Mouse (Mus musculus) embryonic facial prominence, embryonic 12.5 days (tissue): ENCODE data around the gene Chmp1a. TPM values are rescaled to one million over a fixed set of nuclear protein-coding genes. Genes with fewer than 3 reads are reported as not detected.

Experiments used
- ATAC-seq: fragments of 200-750 bp; cut with Nextera tagmentation; 2 replicates; pipeline ENCODE4 v1.8.0; 2017; ENCODE audit not compliant: insufficient number of reproducible peaks, insufficient read depth, low FRiP score, low TSS enrichment
- H3K27ac ChIP-seq: fragments of 300-500 bp; sonication (generic); 2 replicates; pipeline ENCODE4 v1.5.1; 2016; ENCODE audit warnings: mild to moderate bottlenecking
- H3K27me3 ChIP-seq: fragments of 300-500 bp; sonication (generic); 2 replicates; pipeline ENCODE4 v1.6.1; 2016; ENCODE audit warnings: mild to moderate bottlenecking, moderate library complexity
- H3K36me3 ChIP-seq: fragments of 300-500 bp; sonication (generic); 2 replicates; pipeline ENCODE4 v1.6.1; 2016; ENCODE audit warnings: mild to moderate bottlenecking
- H3K4me1 ChIP-seq: fragments of 300-500 bp; sonication (generic); 2 replicates; pipeline ENCODE4 v1.6.1; 2016
- H3K4me2 ChIP-seq: fragments of 300-500 bp; sonication (generic); replicated peaks from 2 replicates; pipeline ENCODE4 v1.6.1; 2016; ENCODE audit warnings: mild to moderate bottlenecking, moderate library complexity
- H3K4me3 ChIP-seq: fragments of 300-500 bp; sonication (generic); 2 replicates; pipeline ENCODE4 v1.5.1; 2016; ENCODE audit warnings: mild to moderate bottlenecking
- H3K9ac ChIP-seq: fragments of 300-500 bp; sonication (generic); 2 replicates; pipeline ENCODE4 v1.6.1; 2016; ENCODE audit warnings: mild to moderate bottlenecking, moderate library complexity
- H3K9me3 ChIP-seq: fragments of 300-500 bp; sonication (generic); 2 replicates; pipeline ENCODE4 v1.6.1; 2016; ENCODE audit warnings: mild to moderate bottlenecking, moderate library complexity
- WGBS: fragments of 180-500 bp; shearing (Covaris S2); methylation state at CpG from one replicate; pipeline ENCODE4 v1.1.7; 2016; 5-methylcytosine and 5-hydroxymethylcytosine counted together
- polyA plus RNA-seq: library from polyadenylated mRNA; unstranded; fragments of >200 nt; fragmentation: Nextera tagmentation; extraction: Ambion mirVana; gene quantifications from 2 replicates; pipeline ENCODE4 v1.2.1, GENCODE M21; 2016

Gene Chmp1a
- polyA plus RNA-seq, 1 experiment from 2014 or later: 152 TPM

GRCm38 (mm10) chr8:123190678-123191077, 21.9 kb downstream of the Chmp1a start:
- H3K36me3 ChIP-seq: no peaks in the 10 kb centered on the region
- WGBS: 2% methylated on average over 9 of the region's 9 CpGs
- H3K4me1 ChIP-seq: peaks cover 16% of the 10 kb centered on the region
- H3K4me3 ChIP-seq: no peak overlapping the region
- no peaks in the 10 kb centered on the region for H3K27me3 ChIP-seq
- H3K9me3 ChIP-seq: no peaks in the 10 kb centered on the region
- H3K4me2 ChIP-seq: peak overlapping the region; percentile 18; the same call in 1 of the 2 replicates
- H3K9ac ChIP-seq: 0 out of 2 replicates have a peak overlapping the region, but pooled peaks have one; percentile 2
- no peak overlapping the region for H3K27ac ChIP-seq
- ATAC-seq: no peak; the same call in 1 of the 2 replicates

- no peak overlapping the region for H3K4me3 ChIP-seq
- ATAC-seq: no peak
- peaks cover 24% of the 10 kb centered on the region for H3K4me1 ChIP-seq
- H3K27me3 ChIP-seq: no peaks in the 10 kb centered on the region
- H3K36me3 ChIP-seq: no peaks in the 10 kb centered on the region
- H3K4me2 ChIP-seq: no peak overlapping the region
- H3K27ac ChIP-seq: no peak overlapping the region
- 81% methylated on average over 7 of the region's 7 CpGs for WGBS
- no peak overlapping the region for H3K9ac ChIP-seq
- H3K9me3 ChIP-seq: no peaks in the 10 kb centered on the region
These were observed 23.7 kb downstream of the Chmp1a start for GRCm38 (mm10) chr8:123188841-123189240.

GRCm38 (mm10) chr8:123188006-123188405, 24.6 kb downstream of the Chmp1a start:
- Histone ChIP-seq H3K4me3 (no peak overlapping the region), H3K9me3 (no peaks in the 10 kb centered on the region), H3K4me2 (no peak overlapping the region), H3K36me3 (no peaks in the 10 kb centered on the region), H3K27me3 (no peaks in the 10 kb centered on the region), H3K27ac (no peak overlapping the region), H3K4me1 (peaks cover 24% of the 10 kb centered on the region), H3K9ac (no peak overlapping the region)
- ATAC-seq: no peak
- WGBS: 80% methylated on average over 2 of the region's 2 CpGs

GRCm38 (mm10) chr8:123185566-123186409, 26.8 kb downstream of the Chmp1a start, which contains the start of gene Dpep1:
Dpep1 (plus strand) TSS chr8:123186242.
- Histone ChIP-seq H3K4me1 (peaks cover 24% of the 10 kb centered on the region), H3K27ac (peak within 1 kb of the TSS; percentile 81), H3K9ac (0 out of 2 replicates have a peak within 1 kb of the TSS, but pooled peaks have one; percentile 12), H3K36me3 (no peaks in the 10 kb centered on the region), H3K4me3 (no peak within 1 kb of the TSS), H3K9me3 (no peaks in the 10 kb centered on the region), H3K4me2 (peak within 1 kb of the TSS; percentile 31), H3K27me3 (no peaks in the 10 kb centered on the region)
- WGBS: 13% methylated on average over 19 of the region's 19 CpGs
- ATAC-seq: no peak

DNA sequence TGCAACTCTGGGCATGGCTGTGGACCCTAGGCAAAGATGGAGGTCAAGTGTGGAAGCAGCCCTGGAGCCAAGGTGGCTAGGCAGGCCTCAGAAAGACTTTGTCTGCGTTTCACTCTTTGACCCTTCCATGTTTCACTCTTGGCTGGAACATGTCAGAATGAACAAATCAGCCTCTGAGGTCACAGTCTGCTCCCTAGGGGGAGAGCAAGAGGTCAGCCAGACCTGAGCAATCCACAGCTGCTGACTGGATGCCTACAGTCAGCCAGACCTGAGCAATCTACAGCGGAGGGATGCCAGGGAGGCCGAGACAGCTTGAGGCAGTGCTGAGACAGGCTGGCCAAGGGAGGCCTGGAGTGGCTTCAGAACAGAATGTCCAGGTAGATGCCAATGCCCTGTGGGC, 31.2 kb downstream of the Chmp1a start:
- Histone ChIP-seq H3K9me3 (peaks cover 17% of the 10 kb centered on the region), H3K4me1 (peaks cover 15% of the 10 kb centered on the region), H3K27me3 (no peaks in the 10 kb centered on the region), H3K9ac (no peak overlapping the region), H3K4me3 (no peak overlapping the region), H3K27ac (no peak overlapping the region), H3K36me3 (no peaks in the 10 kb centered on the region), H3K4me2 (no peak overlapping the region)
- 44% methylated on average over 3 of the region's 3 CpGs for WGBS
- ATAC-seq: no peak

- no peaks in the 10 kb centered on the region for H3K9me3 ChIP-seq
- H3K36me3 ChIP-seq: no peaks in the 10 kb centered on the region
- H3K4me2 ChIP-seq: peak within 1 kb of the TSS; percentile 43
- ATAC-seq: no peak
- peak within 1 kb of the TSS; percentile 58 for H3K27ac ChIP-seq
- H3K27me3 ChIP-seq: no peaks in the 10 kb centered on the region
- 22% methylated on average over 13 of the region's 13 CpGs for WGBS
- peak within 1 kb of the TSS; percentile 26 for H3K4me3 ChIP-seq
- peak within 1 kb of the TSS; percentile 17; the same call in 1 of the 2 replicates for H3K9ac ChIP-seq
- peaks cover 19% of the 10 kb centered on the region; the same call in 1 of the 2 replicates for H3K4me1 ChIP-seq
These were observed 54.6 kb downstream of the Chmp1a start, which contains the start of gene Sult5a1 for GRCm38 (mm10) chr8:123157888-123158465. Sult5a1 (minus strand) TSS chr8:123158315.

DNA sequence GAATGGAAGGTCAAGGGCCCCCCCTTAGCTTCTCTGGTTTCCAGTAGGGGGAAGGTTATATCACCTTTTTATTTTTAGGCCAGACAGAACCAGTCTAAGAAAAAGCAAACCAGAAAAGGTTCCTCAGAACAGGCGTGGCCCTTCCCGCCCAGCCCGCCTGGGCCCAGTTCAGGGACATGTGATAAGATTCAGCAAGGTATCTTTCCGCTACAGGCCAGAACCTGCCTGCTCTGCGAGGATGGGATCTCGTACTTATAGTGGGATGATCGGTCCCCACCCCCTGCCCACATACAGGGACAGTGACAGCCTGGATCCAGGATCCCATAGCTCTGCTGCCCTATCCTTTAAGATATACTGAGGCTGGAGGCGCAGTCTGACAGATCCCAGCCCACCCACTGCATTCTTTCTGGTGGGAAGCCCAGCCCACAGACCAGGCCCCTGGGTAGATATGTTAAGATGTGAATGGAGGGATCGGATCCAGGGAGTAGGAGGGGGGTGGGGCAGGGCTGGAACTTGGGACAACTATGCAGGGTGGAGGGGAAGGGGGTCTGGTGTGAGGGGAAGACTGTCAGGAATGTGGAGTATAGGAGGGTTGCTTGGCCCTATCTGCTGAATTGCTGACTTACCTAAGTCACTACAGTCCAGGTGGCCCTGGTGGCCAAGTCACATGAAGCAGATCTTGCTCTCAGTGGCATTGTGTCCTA, 56.3 kb downstream of the Chmp1a start:
- 72% methylated on average over 9 of the region's 9 CpGs for whole genome bisulfite sequencing
- H3K4me3 ChIP-seq: no peak overlapping the region
- no peak for ATAC-seq
- H3K9ac ChIP-seq: no peak overlapping the region
- no peak overlapping the region for H3K4me2 ChIP-seq
- peaks cover 19% of the 10 kb centered on the region; the same call in 1 of the 2 replicates for H3K4me1 ChIP-seq
- H3K36me3 ChIP-seq: no peaks in the 10 kb centered on the region
- H3K9me3 ChIP-seq: no peaks in the 10 kb centered on the region
- H3K27ac ChIP-seq: 0 out of 2 replicates have a peak overlapping the region, but pooled peaks have one; percentile 46
- no peaks in the 10 kb centered on the region for H3K27me3 ChIP-seq

GRCm38 (mm10) chr8:123155177-123155576, 57.4 kb downstream of the Chmp1a start:
- H3K9ac ChIP-seq: no peak overlapping the region
- peaks cover 19% of the 10 kb centered on the region; the same call in 1 of the 2 replicates for H3K4me1 ChIP-seq
- H3K4me2 ChIP-seq: no peak overlapping the region
- 51% methylated on average over 5 of the region's 5 CpGs for WGBS
- no peak overlapping the region for H3K4me3 ChIP-seq
- no peak for ATAC-seq
- no peaks in the 10 kb centered on the region for H3K9me3 ChIP-seq
- no peaks in the 10 kb centered on the region for H3K27me3 ChIP-seq
- H3K27ac ChIP-seq: no peak overlapping the region
- H3K36me3 ChIP-seq: no peaks in the 10 kb centered on the region

Other genes with a start within 250 kb of the Chmp1a start
- gene Ankrd11, start 170.5 kb downstream of the Chmp1a start, polyA plus RNA-seq: 73.1 and 102 TPM in 2 replicates
- 55.5 and 58.2 TPM in 2 replicates for gene Spg7, start 149.8 kb downstream of the Chmp1a start, polyA plus RNA-seq
- 1,455 and 1,462 TPM in 2 replicates for gene Rpl13, start 110.4 kb downstream of the Chmp1a start, polyA plus RNA-seq
- 0.59 and 1.4 TPM in 2 replicates for gene Cpne7, start 95.4 kb downstream of the Chmp1a start, polyA plus RNA-seq
- gene Sult5a1, start 54.4 kb downstream of the Chmp1a start, polyA plus RNA-seq: 19.2 and 24.1 TPM in 2 replicates
- 1.6 and 2.3 TPM in 2 replicates for gene Dpep1, start 26.5 kb downstream of the Chmp1a start, polyA plus RNA-seq
- 5.9 and 7.0 TPM in 2 replicates for gene Spata33, start 69 bp upstream of the Chmp1a start, polyA plus RNA-seq
- 38.5 and 40.6 TPM in 2 replicates for gene Cdk10, start 12.1 kb upstream of the Chmp1a start, polyA plus RNA-seq
- gene Spata2l, start 23.5 kb upstream of the Chmp1a start, polyA plus RNA-seq: 2.9 and 3.3 TPM in 2 replicates
- 34.3 and 36.6 TPM in 2 replicates for gene Zfp276, start 41.4 kb upstream of the Chmp1a start, polyA plus RNA-seq
- 35.1 and 37.2 TPM in 2 replicates for gene Vps9d1, start 41.6 kb upstream of the Chmp1a start, polyA plus RNA-seq
- gene Fanca, start 105.8 kb upstream of the Chmp1a start, polyA plus RNA-seq: 31.9 and 34.0 TPM in 2 replicates
- gene Spire2, start 120.0 kb upstream of the Chmp1a start, polyA plus RNA-seq: 5.1 and 6.3 TPM in 2 replicates
- gene Tcf25, start 161.0 kb upstream of the Chmp1a start, polyA plus RNA-seq: 172 and 186 TPM in 2 replicates
- gene Mc1r, start 194.3 kb upstream of the Chmp1a start, polyA plus RNA-seq: 0.15 and 0.17 TPM in 2 replicates
- 147 and 201 TPM in 2 replicates for gene Tubb3, start 198.7 kb upstream of the Chmp1a start, polyA plus RNA-seq
- gene Def8, start 210.8 kb upstream of the Chmp1a start, polyA plus RNA-seq: 42.2 and 42.7 TPM in 2 replicates